Mouse (Mus musculus) heart, adult 11 months (tissue): ENCODE measurements around the gene Rabep2.

Source experiments
- DNase-seq: peaks from one replicate; pipeline ENCODE4 v3.0.0; 2022

The Rabep2 gene

GRCm38 (mm10) chr7:126435801-126436200 lies 7.2 kb downstream of the Rabep2 start:
- DNase-seq: no peak

- DNase-seq: peak; percentile 92
Observed at GRCm38 (mm10) chr7:126436851-126437250, 8.3 kb downstream of the Rabep2 start.

DNA sequence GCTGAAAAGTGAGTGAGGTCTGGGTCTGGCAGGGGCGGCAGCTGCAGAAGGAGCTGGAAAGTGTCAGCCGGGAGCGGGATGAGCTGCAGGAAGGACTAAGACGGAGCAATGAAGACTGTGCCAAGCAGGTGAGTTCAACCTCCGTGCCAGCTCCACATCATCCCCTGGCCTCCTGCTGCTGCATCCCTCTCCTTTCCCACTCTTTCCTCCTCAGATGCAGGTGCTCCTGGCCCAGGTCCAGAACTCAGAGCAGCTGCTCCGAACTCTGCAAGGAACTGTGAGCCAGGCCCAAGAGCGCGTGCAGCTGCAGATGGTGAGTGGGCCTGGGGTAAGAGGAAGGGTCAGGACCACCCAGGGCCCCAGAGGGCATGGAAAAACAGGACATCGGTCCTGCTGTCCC lies 11.6 kb downstream of the Rabep2 start:
- DNase-seq: peak; percentile 84

GRCm38 (mm10) chr7:126443997-126444396 lies 15.4 kb downstream of the Rabep2 start:
- DNase-seq: peak; percentile 85

GRCm38 (mm10) chr7:126444536-126444935 lies 16.0 kb downstream of the Rabep2 start:
- DNase-seq: peak; percentile 81

GRCm38 (mm10) chr7:126445104-126445815 lies 16.7 kb downstream of the Rabep2 start:
- DNase-seq: peak; percentile 82

DNA sequence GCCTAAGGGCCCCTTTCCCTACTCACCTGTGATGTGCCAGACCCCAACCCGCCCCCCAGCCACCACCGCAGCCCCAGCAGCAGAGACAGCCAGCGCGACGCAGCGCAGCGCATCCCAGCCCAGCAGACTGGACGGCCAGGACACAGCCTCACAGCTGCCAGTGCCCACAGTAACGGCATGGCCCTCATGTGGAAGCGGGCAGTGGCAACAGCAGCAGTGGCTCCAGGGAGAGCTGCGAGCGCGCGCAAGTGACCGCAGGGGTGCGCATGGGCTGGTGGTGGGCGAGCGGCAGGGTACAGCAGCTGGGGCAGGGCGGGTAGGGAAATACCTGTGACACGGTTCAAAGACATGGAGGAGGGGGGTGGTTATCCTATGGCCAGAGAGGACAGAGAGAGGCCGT lies 17.7 kb downstream of the Rabep2 start:
- no peak for DNase-seq

- peak; percentile 90 for DNase-seq
Observed at GRCm38 (mm10) chr7:126448481-126448880, 19.9 kb downstream of the Rabep2 start.

- no peak for DNase-seq
Observed at GRCm38 (mm10) chr7:126449991-126450390, 21.4 kb downstream of the Rabep2 start.

- no peak for DNase-seq
Observed at GRCm38 (mm10) chr7:126450641-126451040, 22.1 kb downstream of the Rabep2 start.

DNA sequence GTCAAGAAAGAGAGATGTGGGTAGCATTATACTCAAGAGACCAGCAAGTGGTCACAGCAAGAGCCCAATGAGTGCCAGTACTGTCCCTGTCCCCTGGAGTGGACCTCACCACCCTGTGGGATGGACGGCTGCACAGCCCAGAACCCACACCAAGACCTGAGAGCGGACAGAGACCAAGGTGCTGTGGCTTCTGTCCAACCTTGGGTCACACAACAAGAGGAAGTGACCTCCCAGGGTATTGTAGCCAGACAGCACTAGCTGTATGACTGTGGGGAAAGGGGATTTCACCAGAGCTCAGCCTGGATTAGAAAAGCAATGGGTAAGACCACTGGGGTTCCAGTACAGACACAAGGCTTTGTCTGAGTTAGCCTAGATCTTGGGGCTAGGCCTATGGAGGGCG lies 23.7 kb downstream of the Rabep2 start:
- no peak for DNase-seq

- DNase-seq: no peak
Observed at GRCm38 (mm10) chr7:126453861-126454260, 25.3 kb downstream of the Rabep2 start.

- no peak for DNase-seq
Observed at GRCm38 (mm10) chr7:126455242-126455641, 26.7 kb downstream of the Rabep2 start.

- DNase-seq: peak; percentile 89
Observed at GRCm38 (mm10) chr7:126456382-126457266, 28.1 kb downstream of the Rabep2 start.

GRCm38 (mm10) chr7:126458225-126458624 lies 29.7 kb downstream of the Rabep2 start:
- DNase-seq: no peak

DNA sequence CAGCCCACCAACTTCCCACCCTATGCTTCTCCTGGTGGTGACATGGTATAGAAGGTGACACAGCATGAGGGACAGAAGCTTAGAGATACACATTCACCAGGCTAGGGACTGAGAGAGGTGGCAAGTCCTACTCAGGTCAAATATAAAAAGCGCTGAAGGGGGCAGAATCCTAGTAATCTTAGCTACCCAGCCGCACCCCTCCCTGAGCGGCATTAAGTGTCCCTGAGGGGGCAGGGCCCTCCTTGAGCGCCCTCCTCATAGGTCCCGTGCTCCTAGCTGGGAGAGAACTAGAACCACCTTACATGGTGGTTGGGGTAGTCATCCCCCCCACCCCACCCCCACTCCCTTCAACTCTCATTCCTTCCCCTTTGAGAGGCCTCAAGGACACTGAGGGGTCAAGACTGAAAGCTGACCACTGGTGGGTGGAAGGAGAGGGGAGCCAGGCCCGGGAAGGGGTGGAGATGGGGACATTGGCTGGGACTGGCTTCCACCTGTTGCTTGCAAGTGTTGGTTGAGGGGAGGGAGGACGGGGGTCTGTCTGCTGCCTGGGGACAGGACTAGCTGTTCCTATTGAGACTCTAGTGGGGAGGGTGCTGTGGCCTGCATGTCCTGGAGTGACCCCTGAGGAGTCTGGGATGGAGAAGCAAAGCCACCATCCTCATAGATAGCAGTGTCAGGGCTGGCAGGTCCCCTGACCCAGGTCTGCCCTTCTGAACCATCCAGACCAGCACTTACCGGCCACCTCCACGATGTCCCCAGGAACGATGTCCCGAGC lies 30.5 kb downstream of the Rabep2 start:
- DNase-seq: no peak

DNA sequence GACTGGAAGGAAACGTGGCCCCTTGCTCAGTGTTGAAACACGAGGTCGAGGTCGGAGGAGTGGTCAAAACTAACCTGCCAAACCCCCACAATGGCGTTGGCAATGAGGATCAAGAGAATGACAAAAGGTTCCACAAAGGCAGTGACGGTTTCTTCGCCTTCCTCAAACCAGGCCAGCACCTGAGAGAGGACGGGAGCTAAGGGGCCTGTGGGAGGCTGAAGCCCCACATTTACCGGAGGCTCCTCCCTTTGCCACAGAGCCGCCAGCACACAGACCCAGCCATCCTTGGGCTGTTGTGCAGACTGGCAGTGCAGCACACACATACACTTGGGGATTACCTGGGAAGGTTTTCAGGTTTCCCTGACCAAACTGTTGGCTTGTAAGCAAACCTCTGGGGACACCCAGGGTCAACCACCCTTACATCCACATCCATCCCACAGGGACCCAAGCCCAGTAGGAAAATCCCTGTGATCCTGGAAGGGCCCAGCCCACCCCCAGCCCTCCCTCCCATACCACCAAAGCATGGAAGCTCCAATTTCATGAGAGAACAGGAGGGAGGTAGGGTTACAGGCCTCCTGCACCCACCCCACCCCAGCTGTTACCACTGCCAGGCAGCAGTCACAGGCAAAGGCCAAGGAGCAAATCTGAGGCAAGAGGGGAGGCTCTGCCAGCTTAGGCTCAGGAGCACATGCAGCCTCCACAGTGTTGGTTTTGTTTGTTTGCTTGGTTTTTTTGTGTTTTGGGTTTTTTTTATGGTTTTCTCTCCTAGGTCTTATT lies 32.3 kb downstream of the Rabep2 start:
- DNase-seq: no peak

GRCm38 (mm10) chr7:126461626-126462025 lies 33.1 kb downstream of the Rabep2 start:
- DNase-seq: no peak

- DNase-seq: no peak
Observed at GRCm38 (mm10) chr7:126463004-126463403, 34.4 kb downstream of the Rabep2 start, which contains the start of gene Atp2a1. Gene Atp2a1 (minus strand): TSS chr7:126463108.

GRCm38 (mm10) chr7:126463547-126463946 lies 35.0 kb downstream of the Rabep2 start:
- DNase-seq: no peak

DNA sequence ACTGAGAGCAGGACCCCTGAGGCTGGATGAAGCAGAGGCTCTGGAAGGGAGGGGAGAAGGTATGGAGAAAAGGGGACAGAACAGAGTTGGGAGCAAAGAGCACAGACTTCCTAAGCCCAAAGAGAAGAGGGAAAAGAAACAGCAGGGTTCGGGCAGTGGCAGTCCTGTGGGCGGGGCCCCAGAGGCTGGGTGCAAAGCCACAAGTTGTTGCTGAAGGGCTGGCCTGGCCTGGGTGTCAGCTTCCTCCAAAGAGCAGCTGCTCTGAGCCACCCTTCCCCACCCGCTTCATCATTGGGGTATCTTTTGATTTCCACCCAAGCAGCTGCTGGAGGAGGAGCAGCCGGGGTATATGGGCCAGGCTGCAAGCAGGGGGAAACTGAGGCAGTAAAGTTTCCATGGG lies 35.6 kb downstream of the Rabep2 start:
- peak; percentile 95 for DNase-seq

DNA sequence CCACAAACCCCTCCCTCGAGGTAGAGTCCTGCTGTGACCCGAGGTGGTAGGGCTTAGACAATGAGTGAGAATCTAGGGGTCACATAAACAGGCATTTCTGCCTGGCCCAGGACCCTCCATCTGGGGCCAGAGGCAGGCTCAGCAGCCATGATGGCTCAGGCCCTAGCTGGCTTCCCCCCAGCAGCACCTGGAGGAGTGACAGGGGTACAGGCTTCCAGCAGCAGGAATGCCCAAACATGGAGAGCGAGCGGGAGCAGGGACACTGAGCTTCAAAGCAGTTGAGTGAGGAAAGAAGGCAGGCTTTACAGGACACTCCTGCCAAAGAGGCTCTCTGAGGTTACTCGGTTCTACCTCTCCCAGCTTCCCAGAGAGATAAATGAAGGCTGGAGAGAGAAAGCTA lies 36.3 kb downstream of the Rabep2 start:
- DNase-seq: peak; percentile 93
